Mouse (Mus musculus) cortical plate, adult 2 months (tissue): ENCODE data around the gene Pla2g1b. TPM values are rescaled to one million over a fixed set of nuclear protein-coding genes. Genes with fewer than 3 reads are reported as not detected.

Source experiments
- H3K27ac ChIP-seq: fragments of 200-500 bp; 2 replicates; pipeline ENCODE4 v1.5.1; 2012; ENCODE audit warnings: low read length, control low read depth, inconsistent platforms; ENCODE audit not compliant: insufficient read depth
- H3K4me1 ChIP-seq: fragments of 200-500 bp; 2 replicates; pipeline ENCODE4 v1.6.1; 2011; ENCODE audit warnings: low read length; ENCODE audit not compliant: control insufficient read depth, insufficient read depth
- H3K4me3 ChIP-seq: fragments of 200-500 bp; 2 replicates; pipeline ENCODE4 v1.5.1; 2011; ENCODE audit warnings: mild to moderate bottlenecking, low read length, control low read depth; ENCODE audit not compliant: insufficient read depth
- CTCF ChIP-seq: fragments of 200-500 bp; IDR thresholded peaks from 2 replicates; pipeline ENCODE4 v1.5.1; 2011; ENCODE audit warnings: mild to moderate bottlenecking, control low read depth, low read length; ENCODE audit not compliant: insufficient read depth; ENCODE audit errors: extremely low read depth
- POLR2A ChIP-seq: fragments of 200-500 bp; IDR thresholded peaks from 2 replicates; pipeline ENCODE4 v1.6.1; 2011; ENCODE audit warnings: mild to moderate bottlenecking, low read length, control low read depth; ENCODE audit not compliant: insufficient read depth; ENCODE audit errors: extremely low read depth
- polyA plus RNA-seq: library from polyadenylated mRNA; depleted of rRNA; stranded (reverse); fragments of >200 nt; gene quantifications from 2 replicates; pipeline ENCODE4 v1.2.3, GENCODE M21; 2012; rRNA removed

The Pla2g1b gene
- polyA plus RNA-seq, 1 experiment, result not detected

GRCm38 (mm10) chr5:115523971-115524370 lies 57.9 kb downstream of the Pla2g1b start:
- TF ChIP-seq CTCF (no peak), POLR2A (no peak)
- Histone ChIP-seq H3K4me1 (no peaks in the 10 kb centered on the region; the same call in 1 of the 2 replicates), H3K27ac (no peak overlapping the region), H3K4me3 (no peak overlapping the region)

Other genes with a start within 250 kb of the Pla2g1b start
- gene Pop5, start 230.4 kb upstream of the Pla2g1b start, polyA plus RNA-seq, result 193 and 195 TPM in 2 replicates
- gene Rnf10, start 193.4 kb upstream of the Pla2g1b start, polyA plus RNA-seq, result 177 and 181 TPM in 2 replicates
- 31.3 and 31.8 TPM in 2 replicates for gene Coq5, start 186.6 kb upstream of the Pla2g1b start, polyA plus RNA-seq
- gene Dynll1, start 165.3 kb upstream of the Pla2g1b start, polyA plus RNA-seq, result 753 and 867 TPM in 2 replicates
- gene Srsf9, start 139.1 kb upstream of the Pla2g1b start, polyA plus RNA-seq, result 53.5 and 61.0 TPM in 2 replicates
- gene Gatc, start 125.1 kb upstream of the Pla2g1b start, polyA plus RNA-seq, result 28.8 and 31.1 TPM in 2 replicates
- gene Triap1, start 125.0 kb upstream of the Pla2g1b start, polyA plus RNA-seq, result 26.3 and 27.8 TPM in 2 replicates
- 2,613 and 2,894 TPM in 2 replicates for gene Cox6a1, start 117.3 kb upstream of the Pla2g1b start, polyA plus RNA-seq
- 43.8 and 44.3 TPM in 2 replicates for gene Msi1, start 36.7 kb upstream of the Pla2g1b start, polyA plus RNA-seq
- gene Sirt4, start 18.5 kb downstream of the Pla2g1b start, polyA plus RNA-seq, result 89.5 and 107 TPM in 2 replicates
- gene Pxn, start 40.4 kb downstream of the Pla2g1b start, polyA plus RNA-seq, result 41.6 and 45.3 TPM in 2 replicates
- 493 and 494 TPM in 2 replicates for gene Rplp0, start 93.2 kb downstream of the Pla2g1b start, polyA plus RNA-seq
- 36.0 and 38.2 TPM in 2 replicates for gene Gcn1l1, start 99.0 kb downstream of the Pla2g1b start, polyA plus RNA-seq
- 90.8 and 104 TPM in 2 replicates for gene Rab35, start 165.6 kb downstream of the Pla2g1b start, polyA plus RNA-seq